Mouse (Mus musculus) heart, embryonic 12.5 days (tissue): ENCODE results near the gene Ttc16. TPM values are rescaled to one million over a fixed set of nuclear protein-coding genes. Genes with fewer than 3 reads are reported as not detected.

Source experiments
- ATAC-seq: fragments of 200-750 bp; cut with Nextera tagmentation; 2 replicates; pipeline ENCODE4 v1.8.0; 2017; ENCODE audit warnings: moderate TSS enrichment, moderate library complexity; ENCODE audit not compliant: insufficient number of reproducible peaks, low FRiP score
- H3K27ac ChIP-seq: fragments of 300-500 bp; sonication (generic); 2 replicates; pipeline ENCODE4 v1.5.1; 2016; ENCODE audit warnings: mild to moderate bottlenecking, moderate library complexity; ENCODE audit not compliant: poor library complexity, severe bottlenecking
- H3K27me3 ChIP-seq: fragments of 300-500 bp; sonication (generic); replicated peaks from 2 replicates; pipeline ENCODE4 v1.6.1; 2016; ENCODE audit warnings: mild to moderate bottlenecking, moderate library complexity
- H3K36me3 ChIP-seq: fragments of 300-500 bp; sonication (generic); 2 replicates; pipeline ENCODE4 v1.6.1; 2016; ENCODE audit warnings: mild to moderate bottlenecking, moderate library complexity
- H3K4me1 ChIP-seq: fragments of 300-500 bp; sonication (generic); replicated peaks from 2 replicates; pipeline ENCODE4 v1.6.1; 2016; ENCODE audit warnings: mild to moderate bottlenecking
- H3K4me2 ChIP-seq: fragments of 300-500 bp; sonication (generic); 2 replicates; pipeline ENCODE4 v1.6.1; 2016; ENCODE audit warnings: mild to moderate bottlenecking, moderate library complexity
- H3K4me3 ChIP-seq: fragments of 300-500 bp; sonication (generic); 2 replicates; pipeline ENCODE4 v1.5.1; 2016; ENCODE audit warnings: mild to moderate bottlenecking
- H3K9ac ChIP-seq: fragments of 300-500 bp; sonication (generic); 2 replicates; pipeline ENCODE4 v1.6.1; 2016; ENCODE audit warnings: mild to moderate bottlenecking, moderate library complexity
- H3K9me3 ChIP-seq: fragments of 300-500 bp; sonication (generic); replicated peaks from 2 replicates; pipeline ENCODE4 v1.6.1; 2016; ENCODE audit warnings: mild to moderate bottlenecking, moderate library complexity
- WGBS: fragments of 180-500 bp; shearing (Covaris S2); methylation state at CpG from one replicate; pipeline ENCODE4 v1.1.7; 2016; 5-methylcytosine and 5-hydroxymethylcytosine counted together
- polyA plus RNA-seq: library from polyadenylated mRNA; unstranded; fragments of >200 nt; fragmentation: Nextera tagmentation; extraction: Ambion mirVana; gene quantifications from 2 replicates; pipeline ENCODE4 v1.2.1, GENCODE M21; 2016

The Ttc16 gene
- 0.09 and 0.24 TPM in 2 replicates for polyA plus RNA-seq

DNA sequence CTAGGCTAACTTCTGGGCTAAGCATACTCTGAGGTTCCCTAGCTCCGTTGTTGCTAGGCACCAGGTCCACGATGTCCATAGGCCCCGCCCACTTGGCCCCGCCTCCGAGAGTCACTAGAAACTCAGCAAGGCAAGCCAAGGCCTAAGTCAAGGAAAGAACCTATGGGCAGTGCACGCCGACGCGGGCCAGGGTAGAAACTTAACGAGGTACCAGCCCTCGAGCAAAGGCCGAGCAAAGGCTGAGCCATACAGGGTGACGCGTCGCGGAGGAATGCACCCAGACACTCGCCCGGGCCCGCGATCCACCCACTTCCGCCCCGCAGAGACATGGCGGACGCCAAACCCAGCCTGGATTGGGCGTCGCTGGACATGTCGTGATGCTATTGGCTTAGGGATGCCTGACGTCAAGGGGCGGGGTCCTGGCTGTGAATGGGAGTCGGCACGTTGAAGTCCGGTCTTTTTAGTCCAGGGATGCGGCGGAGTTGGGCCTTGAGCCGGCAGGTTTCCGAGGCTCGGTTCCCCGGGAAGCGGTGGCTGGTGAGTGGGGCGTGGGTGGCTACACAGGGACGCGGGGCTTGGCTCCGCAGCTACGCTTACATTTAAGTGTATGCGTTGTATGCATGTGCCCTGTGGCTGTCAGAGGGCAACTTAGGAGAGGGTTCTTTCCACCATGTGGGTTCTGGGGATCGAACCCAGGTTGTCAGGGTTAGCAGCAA lies at the start of gene Ttc16, which contains the start of gene Ptrh1:
Gene Ttc16 (minus strand): TSS at position 275 of the 716 bp plus-strand sequence.
Gene Ptrh1 (plus strand): TSS at position 428 of the 716 bp plus-strand sequence.
- peak within 1 kb of the TSS; percentile 58 for H3K9ac ChIP-seq
- peaks cover 6% of the 10 kb centered on the region; the same call in 1 of the 2 replicates for H3K27me3 ChIP-seq
- H3K4me2 ChIP-seq = peak within 1 kb of the TSS; percentile 85
- H3K4me1 ChIP-seq = peaks cover 20% of the 10 kb centered on the region
- under 1% methylated on average over 46 of the region's 46 CpGs for WGBS
- no peaks in the 10 kb centered on the region for H3K9me3 ChIP-seq
- peak within 1 kb of the TSS; percentile 63 for H3K4me3 ChIP-seq
- H3K27ac ChIP-seq = no peak within 1 kb of the TSS
- no peaks in the 10 kb centered on the region for H3K36me3 ChIP-seq
- peak; percentile 95 for ATAC-seq

DNA sequence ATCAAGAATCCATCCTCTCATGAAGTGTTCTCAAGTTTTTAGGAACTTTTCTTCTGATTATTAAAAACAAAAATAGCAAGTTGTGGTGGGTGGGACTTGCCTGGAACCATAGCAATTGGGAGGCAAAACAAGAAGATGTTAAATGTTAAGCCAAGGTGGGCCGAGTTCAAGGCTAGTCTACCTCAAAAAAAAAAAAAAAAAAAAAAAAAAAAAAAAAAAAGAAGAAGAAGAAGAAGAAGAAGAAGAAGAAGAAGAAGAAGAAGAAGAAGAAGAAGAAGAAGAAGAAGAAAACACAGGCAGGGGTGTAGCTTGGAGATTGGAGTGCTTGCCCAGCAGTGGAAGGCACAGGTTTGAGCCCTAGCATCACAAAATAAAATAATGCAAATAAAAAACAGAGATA lies 49.3 kb upstream of the Ttc16 start:
- Histone ChIP-seq H3K9me3 (no peaks in the 10 kb centered on the region), H3K36me3 (peaks cover 9% of the 10 kb centered on the region), H3K4me2 (no peak overlapping the region), H3K4me3 (no peak overlapping the region), H3K27ac (no peak overlapping the region), H3K27me3 (no peaks in the 10 kb centered on the region), H3K4me1 (peaks cover 45% of the 10 kb centered on the region), H3K9ac (no peak overlapping the region)
- WGBS = 78% methylated on average over 1 of the region's 1 CpGs
- no peak for ATAC-seq

DNA sequence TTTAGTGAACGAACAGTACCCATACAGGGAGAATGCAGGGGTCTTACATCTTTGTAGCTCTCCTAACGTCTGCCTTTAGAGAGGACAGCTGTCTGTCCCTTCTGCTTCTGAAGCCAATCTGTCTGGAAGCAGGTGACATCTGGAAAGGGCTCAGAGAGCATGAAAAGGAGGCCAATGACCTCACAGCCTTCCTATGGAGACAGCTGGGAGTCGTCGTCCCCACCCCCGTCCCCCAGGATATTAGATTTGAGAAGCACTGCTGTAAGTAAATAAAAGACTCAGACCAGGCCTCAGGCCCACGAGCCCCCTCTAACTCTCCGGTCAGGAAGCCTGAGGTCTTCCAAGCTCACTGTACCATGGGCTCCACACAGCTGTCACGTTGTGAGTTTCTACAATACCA lies 48.7 kb upstream of the Ttc16 start:
- no peak overlapping the region for H3K4me2 ChIP-seq
- WGBS = 56% methylated on average over 8 of the region's 8 CpGs
- no peak overlapping the region for H3K27ac ChIP-seq
- H3K36me3 ChIP-seq = peaks cover 9% of the 10 kb centered on the region
- H3K9me3 ChIP-seq = no peaks in the 10 kb centered on the region
- ATAC-seq = no peak
- peaks cover 39% of the 10 kb centered on the region for H3K4me1 ChIP-seq
- H3K4me3 ChIP-seq = no peak overlapping the region
- no peak overlapping the region for H3K9ac ChIP-seq
- no peaks in the 10 kb centered on the region for H3K27me3 ChIP-seq

DNA sequence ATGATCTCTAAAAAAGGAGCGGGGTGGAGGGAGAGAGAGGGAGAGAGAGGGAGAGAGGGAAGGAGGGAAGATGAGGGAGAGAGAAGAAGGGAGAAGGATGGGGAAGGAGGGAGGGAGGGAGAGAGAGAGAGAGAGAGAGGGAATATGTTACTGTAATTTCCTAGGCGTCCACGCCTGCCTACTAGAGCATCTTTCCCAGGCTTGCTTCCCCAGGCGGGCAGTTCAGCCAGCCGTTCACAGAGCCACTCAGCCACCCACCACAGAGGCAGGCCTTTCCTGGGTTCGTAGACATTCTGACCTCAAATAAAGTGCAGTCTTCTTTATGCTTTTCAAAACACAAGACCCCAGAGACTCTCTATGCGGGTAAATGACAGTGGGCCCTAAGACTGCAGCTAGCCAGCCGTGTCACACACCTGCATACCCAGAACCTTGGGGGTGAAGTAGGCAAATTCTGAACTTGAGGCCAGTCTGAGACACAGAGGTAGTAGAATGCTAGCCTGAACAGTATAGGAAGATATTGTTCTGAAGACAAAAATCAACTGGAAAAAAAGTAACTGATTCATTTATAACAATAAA lies 48.2 kb upstream of the Ttc16 start:
- no peak overlapping the region for H3K27ac ChIP-seq
- ATAC-seq = no peak
- H3K9me3 ChIP-seq = no peaks in the 10 kb centered on the region
- H3K9ac ChIP-seq = no peak overlapping the region
- 68% methylated on average over 8 of the region's 8 CpGs for WGBS
- no peaks in the 10 kb centered on the region for H3K27me3 ChIP-seq
- H3K4me3 ChIP-seq = no peak overlapping the region
- peaks cover 33% of the 10 kb centered on the region for H3K4me1 ChIP-seq
- no peak overlapping the region for H3K4me2 ChIP-seq
- H3K36me3 ChIP-seq = peaks cover 9% of the 10 kb centered on the region

DNA sequence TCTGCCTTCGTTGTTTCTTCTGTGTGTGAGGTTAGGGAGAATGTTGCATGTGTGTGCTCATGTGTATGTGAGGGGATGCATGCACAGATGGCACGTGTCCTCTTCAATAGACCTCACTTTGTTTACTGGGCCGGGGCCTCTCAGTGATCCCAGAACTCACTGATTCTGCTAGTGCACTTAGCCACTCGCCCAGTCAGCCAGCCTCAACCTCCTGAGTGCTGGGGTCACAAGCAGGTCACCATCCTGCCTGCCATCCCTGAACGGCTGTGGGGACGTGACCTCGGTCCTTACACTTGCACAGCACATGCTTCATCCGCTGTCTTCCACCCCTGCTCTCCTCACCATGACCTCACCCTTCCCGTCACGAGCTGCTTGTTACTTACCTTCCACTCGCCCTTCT lies 47.7 kb upstream of the Ttc16 start:
- H3K27me3 ChIP-seq = no peaks in the 10 kb centered on the region
- 41% methylated on average over 11 of the region's 11 CpGs for WGBS
- no peak overlapping the region for H3K4me3 ChIP-seq
- no peaks in the 10 kb centered on the region for H3K9me3 ChIP-seq
- H3K36me3 ChIP-seq = peaks cover 10% of the 10 kb centered on the region
- no peak for ATAC-seq
- H3K4me1 ChIP-seq = peaks cover 32% of the 10 kb centered on the region
- H3K4me2 ChIP-seq = no peak overlapping the region
- no peak overlapping the region; the same call in 1 of the 2 replicates for H3K9ac ChIP-seq
- no peak overlapping the region for H3K27ac ChIP-seq

DNA sequence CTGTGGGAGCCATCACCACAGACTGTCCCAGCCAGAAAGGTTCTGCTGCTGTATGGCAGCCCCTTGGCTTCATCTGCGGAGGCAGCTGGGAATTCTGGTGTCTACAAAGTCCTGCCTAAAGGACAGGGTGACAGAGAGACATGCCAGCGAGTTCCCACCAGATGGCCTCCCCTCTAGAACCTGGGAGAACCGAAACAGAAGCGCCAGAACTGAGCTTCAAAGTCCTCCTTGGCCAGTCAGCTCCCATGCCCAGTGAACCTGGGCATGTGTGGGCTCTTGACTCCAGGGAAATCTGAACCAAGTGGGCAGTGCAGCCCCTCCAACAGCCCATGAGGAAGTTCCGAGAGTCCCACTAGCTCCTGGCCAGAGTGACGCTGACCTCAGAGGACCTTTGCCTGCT lies 47.2 kb upstream of the Ttc16 start:
- Histone ChIP-seq H3K27me3 (no peaks in the 10 kb centered on the region), H3K27ac (no peak overlapping the region), H3K4me3 (no peak overlapping the region), H3K4me1 (peaks cover 32% of the 10 kb centered on the region), H3K4me2 (no peak overlapping the region), H3K9ac (no peak overlapping the region), H3K36me3 (peaks cover 16% of the 10 kb centered on the region), H3K9me3 (no peaks in the 10 kb centered on the region)
- WGBS = 68% methylated on average over 6 of the region's 6 CpGs
- no peak for ATAC-seq

DNA sequence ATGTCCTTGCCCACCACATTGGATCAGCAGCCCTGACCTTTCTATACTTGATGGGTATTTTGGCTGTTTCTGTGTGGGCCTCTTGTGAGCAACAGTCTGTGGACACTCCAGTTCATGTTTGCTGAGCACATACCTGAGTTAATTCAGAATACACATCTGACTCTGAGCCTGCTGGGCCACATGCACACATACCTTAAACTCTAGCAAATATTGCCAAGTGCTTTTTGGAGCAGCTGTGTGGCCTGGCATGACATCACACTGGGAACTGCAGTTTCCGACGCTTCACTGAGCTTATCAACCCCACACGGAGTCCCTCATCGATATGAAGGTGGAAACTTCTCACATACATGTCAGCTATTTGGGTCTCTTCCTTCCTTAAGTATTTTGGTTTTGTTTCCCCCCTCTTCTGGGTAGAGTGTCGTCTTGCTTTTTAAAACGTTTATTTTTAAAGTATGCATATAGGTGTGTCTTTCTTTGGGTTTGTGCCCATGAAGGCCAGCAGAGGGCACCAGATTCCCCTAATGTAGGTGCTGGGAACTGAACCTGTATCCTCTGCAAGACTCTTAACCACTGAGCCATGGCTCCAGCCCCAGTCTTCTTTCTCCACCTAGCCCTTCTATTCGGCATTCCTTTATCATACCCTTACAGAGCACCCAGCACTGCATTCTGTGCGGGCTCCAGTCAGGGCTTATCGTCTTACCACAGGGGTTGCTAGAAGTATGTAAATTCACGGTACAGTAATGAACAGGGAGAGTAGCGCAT lies 45.8 kb upstream of the Ttc16 start:
- ATAC-seq = no peak
- no peak overlapping the region for H3K4me3 ChIP-seq
- peaks cover 19% of the 10 kb centered on the region for H3K36me3 ChIP-seq
- no peaks in the 10 kb centered on the region for H3K9me3 ChIP-seq
- peaks cover 32% of the 10 kb centered on the region for H3K4me1 ChIP-seq
- H3K9ac ChIP-seq = no peak overlapping the region
- 61% methylated on average over 11 of the region's 11 CpGs for WGBS
- no peak overlapping the region for H3K27ac ChIP-seq
- no peak overlapping the region for H3K4me2 ChIP-seq
- H3K27me3 ChIP-seq = no peaks in the 10 kb centered on the region

DNA sequence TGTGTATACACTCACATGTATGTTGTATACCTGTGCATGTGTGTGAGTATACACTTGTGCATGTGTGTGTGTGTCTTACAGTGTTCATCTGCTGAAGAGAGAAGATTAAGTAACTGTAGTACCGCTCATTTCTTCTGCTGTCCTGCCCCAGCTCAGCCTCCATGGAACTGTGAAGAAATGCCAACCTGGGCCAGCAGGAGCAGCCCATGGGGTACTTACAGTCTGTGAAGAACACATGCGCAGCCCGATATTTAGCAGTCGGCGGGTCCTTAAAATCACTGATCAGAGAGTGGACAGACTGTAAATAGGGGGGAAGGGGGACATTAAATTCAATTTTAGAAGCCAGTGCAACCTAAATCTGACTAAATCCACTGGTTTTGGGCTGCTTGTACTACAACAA lies 42.8 kb upstream of the Ttc16 start:
- H3K4me1 ChIP-seq = peaks cover 15% of the 10 kb centered on the region
- 90% methylated on average over 5 of the region's 5 CpGs for WGBS
- no peak overlapping the region for H3K27ac ChIP-seq
- H3K36me3 ChIP-seq = peaks cover 43% of the 10 kb centered on the region
- H3K4me2 ChIP-seq = no peak overlapping the region
- H3K4me3 ChIP-seq = no peak overlapping the region
- ATAC-seq = no peak
- no peaks in the 10 kb centered on the region for H3K9me3 ChIP-seq
- no peak overlapping the region for H3K9ac ChIP-seq
- H3K27me3 ChIP-seq = no peaks in the 10 kb centered on the region

DNA sequence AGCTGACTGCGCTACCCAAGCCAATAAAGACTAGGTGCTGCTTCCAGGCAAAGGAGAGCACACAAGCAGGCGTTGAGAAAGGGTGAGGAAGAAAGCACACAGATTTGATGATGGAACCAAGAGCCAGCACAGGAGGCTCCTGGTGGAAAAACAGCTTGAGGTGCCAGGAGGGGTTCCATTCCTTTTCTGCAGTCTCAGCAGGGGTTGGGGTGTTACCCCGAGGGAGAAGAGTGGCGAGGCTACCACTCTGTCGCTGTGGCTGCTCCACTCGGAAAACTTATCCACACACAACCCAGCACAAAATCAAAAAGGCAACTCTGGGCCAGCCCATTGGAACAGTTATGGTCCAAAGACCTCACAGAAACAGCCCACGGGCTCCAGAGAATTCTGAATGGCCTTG lies 42.2 kb upstream of the Ttc16 start:
- 65% methylated on average over 7 of the region's 7 CpGs for WGBS
- peaks cover 9% of the 10 kb centered on the region for H3K4me1 ChIP-seq
- H3K4me2 ChIP-seq = no peak overlapping the region
- H3K27me3 ChIP-seq = no peaks in the 10 kb centered on the region
- no peaks in the 10 kb centered on the region for H3K9me3 ChIP-seq
- no peak overlapping the region for H3K4me3 ChIP-seq
- no peak for ATAC-seq
- H3K36me3 ChIP-seq = peaks cover 49% of the 10 kb centered on the region
- no peak overlapping the region for H3K9ac ChIP-seq
- no peak overlapping the region for H3K27ac ChIP-seq

DNA sequence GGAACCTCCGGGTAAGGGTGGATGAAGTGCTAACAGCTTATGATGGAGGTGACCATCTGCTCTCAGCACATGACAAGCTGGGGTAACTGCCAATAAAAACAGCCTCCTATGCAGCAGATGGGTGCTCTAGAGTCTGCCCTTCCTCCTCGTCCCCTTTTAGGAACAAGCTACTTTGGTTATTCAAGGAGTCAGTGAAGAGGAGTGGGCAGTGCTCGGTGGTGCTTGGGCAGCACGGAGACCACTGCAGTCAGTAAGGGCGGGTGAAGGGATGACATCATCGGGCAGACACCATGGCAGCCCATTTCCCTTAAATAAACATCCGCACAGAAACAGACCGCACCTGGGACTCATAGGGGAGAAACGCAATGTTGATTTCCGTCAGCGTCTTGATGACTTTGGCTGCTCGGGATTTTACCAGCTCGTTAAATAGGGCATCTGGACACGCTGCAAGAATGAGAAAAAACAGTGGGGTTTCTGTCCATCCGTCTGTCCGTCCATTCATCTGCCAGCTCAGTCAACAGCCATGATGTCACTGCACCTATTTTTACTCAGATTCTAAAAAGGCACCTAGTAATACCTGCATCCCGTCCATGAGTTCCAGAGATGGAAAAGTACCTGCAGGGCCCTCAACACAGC lies 41.6 kb upstream of the Ttc16 start:
- Histone ChIP-seq H3K36me3 (peaks cover 51% of the 10 kb centered on the region), H3K4me2 (no peak overlapping the region), H3K4me3 (no peak overlapping the region), H3K4me1 (peaks cover 7% of the 10 kb centered on the region), H3K27me3 (no peaks in the 10 kb centered on the region), H3K27ac (no peak overlapping the region), H3K9me3 (no peaks in the 10 kb centered on the region), H3K9ac (no peak overlapping the region)
- 65% methylated on average over 17 of the region's 17 CpGs for WGBS
- ATAC-seq = no peak

DNA sequence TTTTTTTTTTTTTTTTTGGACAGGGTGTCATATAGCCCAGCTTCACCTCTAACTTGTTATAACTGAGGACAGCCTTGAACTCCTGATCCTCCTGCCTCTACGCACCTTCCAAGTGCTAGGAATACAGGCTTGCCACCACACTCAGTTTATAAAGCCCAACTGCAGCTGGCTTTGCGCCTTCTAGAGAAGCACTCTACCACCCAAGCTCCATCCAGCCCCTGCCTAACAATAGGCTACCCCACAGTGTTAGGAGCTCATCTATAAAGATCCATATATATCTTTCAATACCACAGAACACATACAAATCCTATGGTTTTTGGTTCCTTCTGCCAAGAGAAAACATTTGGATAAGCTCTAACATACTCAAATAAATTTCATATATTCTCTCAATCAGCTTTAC lies 41.1 kb upstream of the Ttc16 start:
- H3K27ac ChIP-seq = no peak overlapping the region
- no peak overlapping the region for H3K9ac ChIP-seq
- WGBS = 92% methylated on average over 2 of the region's 2 CpGs
- no peaks in the 10 kb centered on the region for H3K27me3 ChIP-seq
- peaks cover 54% of the 10 kb centered on the region for H3K36me3 ChIP-seq
- no peaks in the 10 kb centered on the region for H3K9me3 ChIP-seq
- no peak overlapping the region for H3K4me2 ChIP-seq
- ATAC-seq = no peak
- H3K4me3 ChIP-seq = no peak overlapping the region
- peaks cover 7% of the 10 kb centered on the region for H3K4me1 ChIP-seq
